Mouse (Mus musculus): ENCODE results near the gene Fam160b1.

GRCm38 (mm10) chr19:57358836-57359598 lies 1.5 kb upstream of the Fam160b1 start:
- no peak for TF ChIP-seq POLR2A (IDR thresholded peaks at IDR 0.05; ENCODE audit: borderline replicate concordance, control insufficient read depth, low read depth, low read length)
- no peak for TF ChIP-seq CTCF (IDR thresholded peaks at IDR 0.05; ENCODE audit: control insufficient read depth, insufficient read depth, low read length)
